Mouse (Mus musculus): ENCODE data around the gene Cdkn2b.

The Cdkn2b gene

GRCm38 (mm10) chr4:89289028-89289427 lies 21.8 kb downstream of the Cdkn2b start:
- DNase-seq (ENCODE audit: low spot score), result no peak

GRCm38 (mm10) chr4:89286566-89286965 lies 24.3 kb downstream of the Cdkn2b start:
- DNase-seq (ENCODE audit: low spot score), result peak; percentile 74

GRCm38 (mm10) chr4:89285688-89286087 lies 25.2 kb downstream of the Cdkn2b start:
- DNase-seq (ENCODE audit: low spot score), result no peak

- no peak for DNase-seq (ENCODE audit: low spot score)
Measured at GRCm38 (mm10) chr4:89282661-89283060, 28.2 kb downstream of the Cdkn2b start.

GRCm38 (mm10) chr4:89282036-89282566 lies 28.7 kb downstream of the Cdkn2b start:
- DNase-seq (ENCODE audit: low spot score), result peak; percentile 95

- DNase-seq (ENCODE audit: low spot score), result no peak
Measured at GRCm38 (mm10) chr4:89281236-89281635, 29.6 kb downstream of the Cdkn2b start.

GRCm38 (mm10) chr4:89279641-89280040 lies 31.2 kb downstream of the Cdkn2b start:
- no peak for DNase-seq (ENCODE audit: low spot score)

GRCm38 (mm10) chr4:89277381-89277940 lies 33.4 kb downstream of the Cdkn2b start:
- no peak for DNase-seq (ENCODE audit: low spot score)

- DNase-seq (ENCODE audit: low spot score), result no peak
Measured at GRCm38 (mm10) chr4:89276669-89277219, 34.1 kb downstream of the Cdkn2b start.

- DNase-seq (ENCODE audit: low spot score), result no peak
Measured at GRCm38 (mm10) chr4:89275811-89276584, 34.8 kb downstream of the Cdkn2b start.

- DNase-seq (ENCODE audit: low spot score), result no peak
Measured at GRCm38 (mm10) chr4:89274829-89275548, 35.9 kb downstream of the Cdkn2b start.

GRCm38 (mm10) chr4:89274006-89274405 lies 36.8 kb downstream of the Cdkn2b start:
- DNase-seq (ENCODE audit: low spot score), result no peak

- no peak for DNase-seq (ENCODE audit: low spot score)
Measured at GRCm38 (mm10) chr4:89273585-89273984, 37.3 kb downstream of the Cdkn2b start.

GRCm38 (mm10) chr4:89272961-89273540 lies 37.8 kb downstream of the Cdkn2b start:
- no peak for DNase-seq (ENCODE audit: low spot score)

- no peak for DNase-seq (ENCODE audit: low spot score)
Measured at GRCm38 (mm10) chr4:89272101-89272718, 38.6 kb downstream of the Cdkn2b start.

- DNase-seq (ENCODE audit: low spot score), result no peak
Measured at GRCm38 (mm10) chr4:89257768-89258167, 53.1 kb downstream of the Cdkn2b start.
